Mouse (Mus musculus) intestine, embryonic 16.5 days (tissue): ENCODE results near the gene Cdc42. TPM values are rescaled to one million over a fixed set of nuclear protein-coding genes. Genes with fewer than 3 reads are reported as not detected.

Source experiments
- ATAC-seq: fragments of 200-750 bp; cut with Nextera tagmentation; 2 replicates; pipeline ENCODE4 v1.8.0; 2017; ENCODE audit warnings: moderate TSS enrichment, moderate library complexity
- H3K27ac ChIP-seq: fragments of 300-500 bp; sonication (generic); 2 replicates; pipeline ENCODE4 v1.5.1; 2014; ENCODE audit warnings: mild to moderate bottlenecking, low read length
- H3K27me3 ChIP-seq: fragments of 300-500 bp; sonication (generic); replicated peaks from 2 replicates; pipeline ENCODE4 v1.6.1; 2014; ENCODE audit warnings: low read length, control low read depth, mixed read lengths; ENCODE audit not compliant: control insufficient read depth, insufficient read depth
- H3K36me3 ChIP-seq: fragments of 300-500 bp; sonication (generic); 2 replicates; pipeline ENCODE4 v1.6.1; 2014; ENCODE audit warnings: low read length, control low read depth; ENCODE audit not compliant: control insufficient read depth, insufficient read depth
- H3K4me1 ChIP-seq: fragments of 300-500 bp; sonication (generic); 2 replicates; pipeline ENCODE4 v1.6.1; 2014; ENCODE audit warnings: low read length, control low read depth, mixed read lengths; ENCODE audit not compliant: control insufficient read depth, insufficient read depth
- H3K4me2 ChIP-seq: fragments of 300-500 bp; sonication (generic); 2 replicates; pipeline ENCODE4 v1.6.1; 2014; ENCODE audit warnings: low read depth, low read length, control low read depth
- H3K4me3 ChIP-seq: fragments of 300-500 bp; sonication (generic); 2 replicates; pipeline ENCODE4 v1.5.1; 2014; ENCODE audit warnings: mild to moderate bottlenecking, low read length
- H3K9ac ChIP-seq: fragments of 300-500 bp; sonication (generic); 2 replicates; pipeline ENCODE4 v1.6.1; 2014; ENCODE audit warnings: low read depth, low read length
- H3K9me3 ChIP-seq: fragments of 300-500 bp; sonication (generic); 2 replicates; pipeline ENCODE4 v1.6.1; 2016; ENCODE audit warnings: low read length, control low read depth; ENCODE audit not compliant: control insufficient read depth
- WGBS: fragments of 180-500 bp; shearing (Covaris S2); extraction: QIAGEN DNeasy Blood & Tissue Kit; methylation state at CpG from one replicate; pipeline ENCODE4 v1.1.7; 2014; 5-methylcytosine and 5-hydroxymethylcytosine counted together
- polyA plus RNA-seq: library from polyadenylated mRNA; unstranded; fragments of >200 nt; fragmentation: Nextera tagmentation; extraction: Ambion mirVana; gene quantifications from 2 replicates; pipeline ENCODE4 v1.2.1, GENCODE M21; 2015

Gene Cdc42
- polyA plus RNA-seq, result 671 and 691 TPM in 2 replicates

- H3K9ac ChIP-seq, result peak within 1 kb of the TSS; percentile 100
- WGBS, result 0% methylated on average over 39 of the region's 44 CpGs
Observed at GRCm38 (mm10) chr4:137357517-137358254, at the start of gene Cdc42. Gene Cdc42 (minus strand): TSS chr4:137357720.

GRCm38 (mm10) chr4:137405571-137405970 is 48.1 kb upstream of the Cdc42 start:
- Histone ChIP-seq H3K27me3 (no peaks in the 10 kb centered on the region), H3K36me3 (no peaks in the 10 kb centered on the region), H3K4me1 (no peaks in the 10 kb centered on the region), H3K4me2 (no peak overlapping the region), H3K4me3 (no peak overlapping the region), H3K27ac (no peak overlapping the region), H3K9ac (no peak overlapping the region), H3K9me3 (no peaks in the 10 kb centered on the region)
- WGBS, result 88% methylated on average over 3 of the region's 3 CpGs
- ATAC-seq, result no peak

More at GRCm38 (mm10) chr4:137357517-137358254, at the start of gene Cdc42:
- no peaks in the 10 kb centered on the region; the same call in 1 of the 2 replicates for H3K27me3 ChIP-seq
- H3K4me3 ChIP-seq, result peak within 1 kb of the TSS; percentile 95
- ATAC-seq, result peak; percentile 96
- no peaks in the 10 kb centered on the region for H3K36me3 ChIP-seq
- peaks cover 27% of the 10 kb centered on the region for H3K4me1 ChIP-seq
- no peaks in the 10 kb centered on the region for H3K9me3 ChIP-seq
- H3K27ac ChIP-seq, result peak within 1 kb of the TSS; percentile 96
- H3K4me2 ChIP-seq, result peak within 1 kb of the TSS; percentile 72

GRCm38 (mm10) chr4:137396641-137397525 is 39.4 kb upstream of the Cdc42 start:
- Histone ChIP-seq H3K4me3 (no peak overlapping the region), H3K27ac (no peak overlapping the region), H3K9me3 (no peaks in the 10 kb centered on the region), H3K4me2 (no peak overlapping the region), H3K27me3 (no peaks in the 10 kb centered on the region), H3K9ac (no peak overlapping the region), H3K4me1 (no peaks in the 10 kb centered on the region), H3K36me3 (no peaks in the 10 kb centered on the region)
- ATAC-seq, result no peak
- WGBS, result 74% methylated on average over 15 of the region's 15 CpGs

- 57% methylated on average over 9 of the region's 9 CpGs for WGBS
- no peaks in the 10 kb centered on the region for H3K9me3 ChIP-seq
Observed at GRCm38 (mm10) chr4:137393378-137394135, 36.0 kb upstream of the Cdc42 start.

GRCm38 (mm10) chr4:137392874-137393273 is 35.4 kb upstream of the Cdc42 start:
- H3K4me3 ChIP-seq, result no peak overlapping the region
- H3K4me1 ChIP-seq, result 0 out of 2 replicates have a peak, but pooled peaks cover 5% of the 10 kb centered on the region
- H3K36me3 ChIP-seq, result no peaks in the 10 kb centered on the region
- no peaks in the 10 kb centered on the region for H3K27me3 ChIP-seq
- H3K9ac ChIP-seq, result no peak overlapping the region
- no peaks in the 10 kb centered on the region for H3K9me3 ChIP-seq
- WGBS, result 75% methylated on average over 9 of the region's 9 CpGs
- no peak overlapping the region for H3K27ac ChIP-seq
- ATAC-seq, result no peak
- no peak overlapping the region for H3K4me2 ChIP-seq

More at GRCm38 (mm10) chr4:137393378-137394135, 36.0 kb upstream of the Cdc42 start:
- no peak overlapping the region for H3K27ac ChIP-seq
- H3K9ac ChIP-seq, result no peak overlapping the region
- H3K4me1 ChIP-seq, result 0 out of 2 replicates have a peak, but pooled peaks cover 5% of the 10 kb centered on the region
- no peaks in the 10 kb centered on the region for H3K27me3 ChIP-seq
- H3K4me3 ChIP-seq, result no peak overlapping the region
- H3K4me2 ChIP-seq, result no peak overlapping the region
- ATAC-seq, result no peak
- no peaks in the 10 kb centered on the region for H3K36me3 ChIP-seq

- Histone ChIP-seq H3K36me3 (no peaks in the 10 kb centered on the region), H3K4me3 (no peak overlapping the region), H3K27me3 (no peaks in the 10 kb centered on the region), H3K4me2 (no peak overlapping the region), H3K4me1 (0 out of 2 replicates have a peak, but pooled peaks cover 5% of the 10 kb centered on the region), H3K9ac (no peak overlapping the region), H3K9me3 (no peaks in the 10 kb centered on the region), H3K27ac (no peak overlapping the region)
- WGBS, result 89% methylated on average over 3 of the region's 3 CpGs
- no peak for ATAC-seq
Observed at GRCm38 (mm10) chr4:137391287-137391686, 33.8 kb upstream of the Cdc42 start.

- H3K4me1 ChIP-seq, result 0 out of 2 replicates have a peak, but pooled peaks cover 5% of the 10 kb centered on the region
- H3K36me3 ChIP-seq, result no peaks in the 10 kb centered on the region
- 89% methylated on average over 4 of the region's 4 CpGs for WGBS
- no peak overlapping the region for H3K9ac ChIP-seq
- no peak overlapping the region for H3K4me3 ChIP-seq
- no peak overlapping the region for H3K27ac ChIP-seq
- H3K9me3 ChIP-seq, result no peaks in the 10 kb centered on the region
- no peak for ATAC-seq
- H3K27me3 ChIP-seq, result no peaks in the 10 kb centered on the region
- H3K4me2 ChIP-seq, result no peak overlapping the region
Observed at GRCm38 (mm10) chr4:137390196-137390595, 32.7 kb upstream of the Cdc42 start.

- peak overlapping the region; percentile 71 for H3K4me3 ChIP-seq
- H3K27ac ChIP-seq, result peak overlapping the region; percentile 98
- peak overlapping the region; percentile 83 for H3K9ac ChIP-seq
- H3K4me2 ChIP-seq, result peak overlapping the region; percentile 85
- 0 out of 2 replicates have a peak, but pooled peaks have one; percentile 16 for ATAC-seq
- H3K4me1 ChIP-seq, result 0 out of 2 replicates have a peak, but pooled peaks cover 5% of the 10 kb centered on the region
- 39% methylated on average over 6 of the region's 6 CpGs for WGBS
- no peaks in the 10 kb centered on the region for H3K9me3 ChIP-seq
- H3K36me3 ChIP-seq, result no peaks in the 10 kb centered on the region
- no peaks in the 10 kb centered on the region for H3K27me3 ChIP-seq
Observed at GRCm38 (mm10) chr4:137388983-137389382, 31.5 kb upstream of the Cdc42 start.
